Mouse (Mus musculus): ENCODE data around the gene Pou2f1. TPM values are rescaled to one million over a fixed set of nuclear protein-coding genes. Genes with fewer than 3 reads are reported as not detected.

Pou2f1 gene
- polyA plus RNA-seq, 1 experiment from 2014 or later, result 20.9 TPM

- Histone ChIP-seq H3K9ac (replicated peaks; ENCODE audit: low read depth, low read length) (no peak overlapping the region), H3K27me3 (ENCODE audit: control insufficient read depth, insufficient read depth, low read length) (no peaks in the 10 kb centered on the region), H3K4me3 (ENCODE audit: low read depth, low read length) (no peak overlapping the region), H3K4me1 (ENCODE audit: control insufficient read depth, insufficient read depth, low read length) (0 out of 2 replicates have a peak, but pooled peaks cover 6% of the 10 kb centered on the region), H3K36me3 (ENCODE audit: control insufficient read depth, insufficient read depth, low read length) (no peaks in the 10 kb centered on the region), H3K4me2 (ENCODE audit: low read depth, low read length) (no peak overlapping the region), H3K27ac (ENCODE audit: low read depth, low read length) (no peak overlapping the region), H3K9me3 (ENCODE audit: control insufficient read depth, low read length) (no peaks in the 10 kb centered on the region)
- 75% methylated on average over 1 of the region's 1 CpGs for WGBS
- no peak for ATAC-seq (ENCODE audit: low read depth)
Measured at GRCm38 (mm10) chr1:166041501-166041900, 39.0 kb upstream of the Pou2f1 start.

GRCm38 (mm10) chr1:166038731-166039332, 36.4 kb upstream of the Pou2f1 start:
- H3K4me2 ChIP-seq (ENCODE audit: low read depth, low read length), result no peak overlapping the region
- no peaks in the 10 kb centered on the region for H3K36me3 ChIP-seq (ENCODE audit: control insufficient read depth, insufficient read depth, low read length)
- H3K27me3 ChIP-seq (ENCODE audit: control insufficient read depth, insufficient read depth, low read length), result no peaks in the 10 kb centered on the region
- H3K9ac ChIP-seq (replicated peaks; ENCODE audit: low read depth, low read length), result no peak overlapping the region
- no peaks in the 10 kb centered on the region for H3K9me3 ChIP-seq (ENCODE audit: control insufficient read depth, low read length)
- no peak for ATAC-seq (ENCODE audit: low read depth)
- H3K4me1 ChIP-seq (ENCODE audit: control insufficient read depth, insufficient read depth, low read length), result 0 out of 2 replicates have a peak, but pooled peaks cover 3% of the 10 kb centered on the region
- no peak overlapping the region for H3K4me3 ChIP-seq (ENCODE audit: low read depth, low read length)
- WGBS, result 92% methylated on average over 2 of the region's 2 CpGs
- H3K27ac ChIP-seq (ENCODE audit: low read depth, low read length), result no peak overlapping the region

- Histone ChIP-seq H3K9me3 (ENCODE audit: control insufficient read depth, low read length) (no peaks in the 10 kb centered on the region), H3K4me2 (ENCODE audit: low read depth, low read length) (no peak overlapping the region), H3K4me3 (ENCODE audit: low read depth, low read length) (no peak overlapping the region), H3K36me3 (ENCODE audit: control insufficient read depth, insufficient read depth, low read length) (no peaks in the 10 kb centered on the region), H3K9ac (replicated peaks; ENCODE audit: low read depth, low read length) (no peak overlapping the region), H3K27ac (ENCODE audit: low read depth, low read length) (no peak overlapping the region), H3K27me3 (ENCODE audit: control insufficient read depth, insufficient read depth, low read length) (no peaks in the 10 kb centered on the region), H3K4me1 (ENCODE audit: control insufficient read depth, insufficient read depth, low read length) (no peaks in the 10 kb centered on the region)
- ATAC-seq (ENCODE audit: low read depth), result no peak
- 29% methylated on average over 5 of the region's 5 CpGs for WGBS
Measured at GRCm38 (mm10) chr1:166035045-166035444, 32.6 kb upstream of the Pou2f1 start.

GRCm38 (mm10) chr1:166031673-166032547, 29.4 kb upstream of the Pou2f1 start:
- no peaks in the 10 kb centered on the region for H3K27me3 ChIP-seq (ENCODE audit: control insufficient read depth, insufficient read depth, low read length)

GRCm38 (mm10) chr1:166023981-166024380, 21.5 kb upstream of the Pou2f1 start:
- no peaks in the 10 kb centered on the region for H3K36me3 ChIP-seq (ENCODE audit: control insufficient read depth, insufficient read depth, low read length)
- H3K27ac ChIP-seq (ENCODE audit: low read depth, low read length), result no peak overlapping the region
- H3K9me3 ChIP-seq (ENCODE audit: control insufficient read depth, low read length), result no peaks in the 10 kb centered on the region
- no peak overlapping the region for H3K9ac ChIP-seq (replicated peaks; ENCODE audit: low read depth, low read length)
- no peaks in the 10 kb centered on the region for H3K27me3 ChIP-seq (ENCODE audit: control insufficient read depth, insufficient read depth, low read length)
- no peaks in the 10 kb centered on the region for H3K4me1 ChIP-seq (ENCODE audit: control insufficient read depth, insufficient read depth, low read length)
- 8% methylated on average over 4 of the region's 4 CpGs for WGBS
- H3K4me3 ChIP-seq (ENCODE audit: low read depth, low read length), result no peak overlapping the region
- peak; percentile 49; the same call in 1 of the 2 replicates for ATAC-seq (ENCODE audit: low read depth)
- H3K4me2 ChIP-seq (ENCODE audit: low read depth, low read length), result no peak overlapping the region

More at GRCm38 (mm10) chr1:166031673-166032547, 29.4 kb upstream of the Pou2f1 start:
- Histone ChIP-seq H3K9ac (replicated peaks; ENCODE audit: low read depth, low read length) (no peak overlapping the region), H3K36me3 (ENCODE audit: control insufficient read depth, insufficient read depth, low read length) (no peaks in the 10 kb centered on the region), H3K4me3 (ENCODE audit: low read depth, low read length) (no peak overlapping the region), H3K4me2 (ENCODE audit: low read depth, low read length) (no peak overlapping the region), H3K4me1 (ENCODE audit: control insufficient read depth, insufficient read depth, low read length) (no peaks in the 10 kb centered on the region), H3K27ac (ENCODE audit: low read depth, low read length) (no peak overlapping the region), H3K9me3 (ENCODE audit: control insufficient read depth, low read length) (no peaks in the 10 kb centered on the region)
- 66% methylated on average over 7 of the region's 7 CpGs for WGBS
- ATAC-seq (ENCODE audit: low read depth), result no peak

GRCm38 (mm10) chr1:166017203-166017602, 14.7 kb upstream of the Pou2f1 start:
- ATAC-seq (ENCODE audit: low read depth), result no peak
- Histone ChIP-seq H3K36me3 (ENCODE audit: control insufficient read depth, insufficient read depth, low read length) (no peaks in the 10 kb centered on the region), H3K9me3 (ENCODE audit: control insufficient read depth, low read length) (no peaks in the 10 kb centered on the region), H3K4me3 (ENCODE audit: low read depth, low read length) (no peak overlapping the region), H3K4me1 (ENCODE audit: control insufficient read depth, insufficient read depth, low read length) (no peaks in the 10 kb centered on the region), H3K27ac (ENCODE audit: low read depth, low read length) (no peak overlapping the region), H3K4me2 (ENCODE audit: low read depth, low read length) (no peak overlapping the region), H3K9ac (replicated peaks; ENCODE audit: low read depth, low read length) (no peak overlapping the region), H3K27me3 (ENCODE audit: control insufficient read depth, insufficient read depth, low read length) (no peaks in the 10 kb centered on the region)
- 91% methylated on average over 4 of the region's 4 CpGs for WGBS

- no peak overlapping the region for H3K9ac ChIP-seq (replicated peaks; ENCODE audit: low read depth, low read length)
- no peaks in the 10 kb centered on the region for H3K4me1 ChIP-seq (ENCODE audit: control insufficient read depth, insufficient read depth, low read length)
- H3K27me3 ChIP-seq (ENCODE audit: control insufficient read depth, insufficient read depth, low read length), result no peaks in the 10 kb centered on the region
- WGBS, result 77% methylated on average over 4 of the region's 4 CpGs
- H3K27ac ChIP-seq (ENCODE audit: low read depth, low read length), result no peak overlapping the region
- H3K4me3 ChIP-seq (ENCODE audit: low read depth, low read length), result no peak overlapping the region
- no peak for ATAC-seq (ENCODE audit: low read depth)
- no peaks in the 10 kb centered on the region for H3K9me3 ChIP-seq (ENCODE audit: control insufficient read depth, low read length)
- no peak overlapping the region for H3K4me2 ChIP-seq (ENCODE audit: low read depth, low read length)
- no peaks in the 10 kb centered on the region for H3K36me3 ChIP-seq (ENCODE audit: control insufficient read depth, insufficient read depth, low read length)
Measured at GRCm38 (mm10) chr1:166016306-166016705, 13.8 kb upstream of the Pou2f1 start.

- Histone ChIP-seq H3K4me2 (ENCODE audit: low read depth, low read length) (no peak overlapping the region), H3K36me3 (ENCODE audit: control insufficient read depth, insufficient read depth, low read length) (no peaks in the 10 kb centered on the region), H3K4me1 (ENCODE audit: control insufficient read depth, insufficient read depth, low read length) (no peaks in the 10 kb centered on the region), H3K9me3 (ENCODE audit: control insufficient read depth, low read length) (no peaks in the 10 kb centered on the region), H3K9ac (replicated peaks; ENCODE audit: low read depth, low read length) (no peak overlapping the region), H3K27me3 (ENCODE audit: control insufficient read depth, insufficient read depth, low read length) (no peaks in the 10 kb centered on the region), H3K4me3 (ENCODE audit: low read depth, low read length) (no peak overlapping the region), H3K27ac (ENCODE audit: low read depth, low read length) (no peak overlapping the region)
- WGBS, result 64% methylated on average over 5 of the region's 5 CpGs
- no peak for ATAC-seq (ENCODE audit: low read depth)
Measured at GRCm38 (mm10) chr1:166014530-166014929, 12.1 kb upstream of the Pou2f1 start.

- ATAC-seq (ENCODE audit: low read depth), result no peak
- Histone ChIP-seq H3K4me3 (ENCODE audit: low read depth, low read length) (no peak overlapping the region), H3K9me3 (ENCODE audit: control insufficient read depth, low read length) (no peaks in the 10 kb centered on the region), H3K27ac (ENCODE audit: low read depth, low read length) (no peak overlapping the region), H3K4me2 (ENCODE audit: low read depth, low read length) (no peak overlapping the region), H3K9ac (replicated peaks; ENCODE audit: low read depth, low read length) (no peak overlapping the region), H3K36me3 (ENCODE audit: control insufficient read depth, insufficient read depth, low read length) (no peaks in the 10 kb centered on the region), H3K4me1 (ENCODE audit: control insufficient read depth, insufficient read depth, low read length) (no peaks in the 10 kb centered on the region), H3K27me3 (ENCODE audit: control insufficient read depth, insufficient read depth, low read length) (no peaks in the 10 kb centered on the region)
- WGBS, result 91% methylated on average over 1 of the region's 1 CpGs
Measured at GRCm38 (mm10) chr1:166010106-166010505, 7.6 kb upstream of the Pou2f1 start.

Measured in neural tube, embryonic 14.5 days (tissue).